Mouse (Mus musculus) MEL (cell line): ENCODE data around the gene Kif26a. TPM values are rescaled to one million over a fixed set of nuclear protein-coding genes. Genes with fewer than 3 reads are reported as not detected.

ENCODE experiments used
- DNase-seq: peaks from one replicate; pipeline ENCODE4 v3.0.0; 2011; ENCODE audit warnings: low read depth, low spot score
- H3K27ac ChIP-seq: 2 replicates; pipeline ENCODE4 v1.5.1; 2012; ENCODE audit warnings: low read depth, mild to moderate bottlenecking, control low read depth, low read length, moderate library complexity; ENCODE audit not compliant: control insufficient read depth
- H3K27me3 ChIP-seq, 2 experiments: fragments of 150-350 bp in 1 of 2; sonication (generic) in 1 of 2; 2 replicates each; pipeline ENCODE4 v1.6.1; 2012; ENCODE audit warnings: low read length in 2 of 2, mild to moderate bottlenecking in 2 of 2, improper control_type of control experiment in 1 of 2, moderate library complexity in 1 of 2; ENCODE audit not compliant: insufficient read depth in 2 of 2, control insufficient read depth in 1 of 2
- H3K36me3 ChIP-seq, 2 experiments: 2 replicates each; pipeline ENCODE4 v1.6.1; 2012 to 2014; ENCODE audit warnings: low read length in 2 of 2, improper control_type of control experiment in 1 of 2, inconsistent platforms in 1 of 2, mild to moderate bottlenecking in 1 of 2; ENCODE audit not compliant: insufficient read depth in 2 of 2, control insufficient read depth in 1 of 2
- H3K4me1 ChIP-seq, 2 experiments: fragments of 150-350 bp in 1 of 2; sonication (generic) in 1 of 2; 2 replicates each; pipeline ENCODE4 v1.6.1; 2012; ENCODE audit warnings: low read length in 2 of 2, improper control_type of control experiment in 1 of 2, mild to moderate bottlenecking in 1 of 2; ENCODE audit not compliant: insufficient read depth in 2 of 2, control insufficient read depth in 1 of 2
- H3K4me3 ChIP-seq, 2 experiments: fragments of 150-350 bp in 1 of 2; sonication (generic) in 1 of 2; 2 replicates each; pipeline ENCODE4 v1.5.1; 2012; ENCODE audit warnings: low read depth in 2 of 2, low read length in 2 of 2, mild to moderate bottlenecking in 2 of 2, moderate library complexity in 2 of 2, control low read depth in 1 of 2, improper control_type of control experiment in 1 of 2; ENCODE audit not compliant: control insufficient read depth in 1 of 2, insufficient read depth in 1 of 2
- H3K79me2 ChIP-seq: 2 replicates; pipeline ENCODE4 v1.6.1; 2012; ENCODE audit warnings: mild to moderate bottlenecking, low read length, moderate library complexity; ENCODE audit not compliant: control insufficient read depth, poor library complexity, insufficient read depth
- H3K9ac ChIP-seq: 2 replicates; pipeline ENCODE4 v1.6.1; 2012; ENCODE audit warnings: low read depth, mild to moderate bottlenecking, control low read depth, low read length, moderate library complexity; ENCODE audit not compliant: control insufficient read depth, poor library complexity, severe bottlenecking
- H3K9me3 ChIP-seq: fragments of 150-350 bp; sonication (generic); replicated peaks from 2 replicates; pipeline ENCODE4 v1.6.1; 2012; ENCODE audit warnings: mild to moderate bottlenecking, low read length, improper control_type of control experiment, moderate library complexity; ENCODE audit not compliant: insufficient read depth
- CHD2 ChIP-seq: IDR thresholded peaks from 2 replicates; pipeline ENCODE4 v1.6.1; 2011; ENCODE audit warnings: low read length, improper control_type of control experiment
- E2F4 ChIP-seq: IDR thresholded peaks from 2 replicates; pipeline ENCODE4 v1.6.1; 2011; ENCODE audit warnings: low read depth, low read length, improper control_type of control experiment, borderline replicate concordance
- ELF1 ChIP-seq: IDR thresholded peaks from 2 replicates; pipeline ENCODE4 v1.6.1; 2014; ENCODE audit warnings: low read depth, mild to moderate bottlenecking, inconsistent platforms, low read length, improper control_type of control experiment, moderate library complexity
- EP300 ChIP-seq, 2 experiments: IDR thresholded peaks; 2 replicates each; pipeline ENCODE4 v1.6.1; 2011; ENCODE audit warnings: improper control_type of control experiment in 2 of 2, low read length in 2 of 2, low read depth in 1 of 2, mild to moderate bottlenecking in 1 of 2
- HCFC1 ChIP-seq: IDR thresholded peaks from 2 replicates; pipeline ENCODE4 v1.6.1; 2012; ENCODE audit warnings: low read depth, mild to moderate bottlenecking, inconsistent platforms, low read length, improper control_type of control experiment, moderate library complexity
- JUND ChIP-seq: IDR thresholded peaks from 2 replicates; pipeline ENCODE4 v1.6.1; 2011; ENCODE audit warnings: low read depth, mild to moderate bottlenecking, improper control_type of control experiment, low read length
- MAX ChIP-seq: IDR thresholded peaks from 2 replicates; pipeline ENCODE4 v1.6.1; 2011; ENCODE audit warnings: low read length, improper control_type of control experiment
- MAZ ChIP-seq: IDR thresholded peaks from 2 replicates; pipeline ENCODE4 v1.6.1; 2012; ENCODE audit warnings: low read depth, mild to moderate bottlenecking, inconsistent platforms, low read length, improper control_type of control experiment
- MEF2A ChIP-seq: IDR thresholded peaks from 2 replicates; pipeline ENCODE4 v1.6.1; 2014; ENCODE audit warnings: low read depth, mild to moderate bottlenecking, inconsistent platforms, low read length, improper control_type of control experiment; ENCODE audit not compliant: poor library complexity, insufficient replicate concordance, severe bottlenecking; ENCODE audit errors: extremely low read depth
- MXI1 ChIP-seq: IDR thresholded peaks from 2 replicates; pipeline ENCODE4 v1.6.1; 2011; ENCODE audit warnings: mild to moderate bottlenecking, low read depth, low read length, improper control_type of control experiment
- MYC ChIP-seq: IDR thresholded peaks from 2 replicates; pipeline ENCODE4 v1.6.1; 2011; ENCODE audit warnings: low read depth, mild to moderate bottlenecking, low read length, improper control_type of control experiment, moderate library complexity
- NRF1 ChIP-seq: IDR thresholded peaks from 2 replicates; pipeline ENCODE4 v1.6.1; 2014; ENCODE audit warnings: low read depth, mild to moderate bottlenecking, inconsistent platforms, low read length, improper control_type of control experiment, moderate library complexity; ENCODE audit not compliant: poor library complexity, insufficient read depth, severe bottlenecking
- POLR2A ChIP-seq, 2 experiments: IDR thresholded peaks; 2 replicates each; pipeline ENCODE4 v1.6.1; 2011 to 2012; ENCODE audit warnings: low read length in 2 of 2, mild to moderate bottlenecking in 2 of 2, control low read depth in 1 of 2, improper control_type of control experiment in 1 of 2, low read depth in 1 of 2, moderate library complexity in 1 of 2; ENCODE audit not compliant: control insufficient read depth in 1 of 2, insufficient read depth in 1 of 2, poor library complexity in 1 of 2
- RCOR1 ChIP-seq: IDR thresholded peaks from 2 replicates; pipeline ENCODE4 v1.6.1; 2012; ENCODE audit warnings: low read depth, mild to moderate bottlenecking, inconsistent platforms, low read length, improper control_type of control experiment
- SMC3 ChIP-seq: IDR thresholded peaks from 2 replicates; pipeline ENCODE4 v1.6.1; 2011; ENCODE audit warnings: low read depth, low read length, improper control_type of control experiment
- TAL1 ChIP-seq: IDR thresholded peaks from 2 replicates; pipeline ENCODE4 v1.6.1; 2012; ENCODE audit warnings: mild to moderate bottlenecking, inconsistent platforms, low read length, moderate library complexity, mixed read lengths
- TBP ChIP-seq: IDR thresholded peaks from 2 replicates; pipeline ENCODE4 v1.8.0; 2011; ENCODE audit warnings: low read depth, low read length, improper control_type of control experiment
- USF1 ChIP-seq: IDR thresholded peaks from 2 replicates; pipeline ENCODE4 v1.6.1; 2014; ENCODE audit warnings: low read depth, mild to moderate bottlenecking, inconsistent platforms, low read length, improper control_type of control experiment, moderate library complexity
- ZKSCAN1 ChIP-seq: IDR thresholded peaks from 2 replicates; pipeline ENCODE4 v1.6.1; 2012; ENCODE audit warnings: low read depth, mild to moderate bottlenecking, inconsistent platforms, low read length, improper control_type of control experiment, moderate library complexity
- ZMIZ1 ChIP-seq: IDR thresholded peaks from 2 replicates; pipeline ENCODE4 v1.6.1; 2012; ENCODE audit warnings: low read depth, mild to moderate bottlenecking, inconsistent platforms, low read length, improper control_type of control experiment, moderate library complexity
- ZNF384 ChIP-seq: IDR thresholded peaks from 2 replicates; pipeline ENCODE4 v1.6.1; 2012; ENCODE audit warnings: low read depth, mild to moderate bottlenecking, inconsistent platforms, low read length, improper control_type of control experiment
- polyA plus RNA-seq, 2 experiments: library from polyadenylated mRNA; stranded (reverse) in 1 of 2; unstranded in 1 of 2; fragments of >175 nt in 1 of 2; fragments of >200 nt in 1 of 2; gene quantifications; 2 replicates each; pipeline versions ENCODE4 v1.2.1 to v1.2.4; 2012; ENCODE audit warnings: low replicate concordance in 2 of 2, low read depth in 1 of 2; ENCODE audit not compliant: insufficient read length in 2 of 2, insufficient read depth in 1 of 2, missing spikeins in 1 of 2
- total RNA-seq: library from RNA; depleted of rRNA; stranded (reverse); fragments of 300-350 nt; gene quantifications from 2 replicates; pipeline ENCODE4 v1.2.3, GENCODE M21; 2012

The Kif26a gene
- total and polyA plus RNA-seq, 3 experiments: 4.8 to 6.9 TPM; not detected in 1

DNA sequence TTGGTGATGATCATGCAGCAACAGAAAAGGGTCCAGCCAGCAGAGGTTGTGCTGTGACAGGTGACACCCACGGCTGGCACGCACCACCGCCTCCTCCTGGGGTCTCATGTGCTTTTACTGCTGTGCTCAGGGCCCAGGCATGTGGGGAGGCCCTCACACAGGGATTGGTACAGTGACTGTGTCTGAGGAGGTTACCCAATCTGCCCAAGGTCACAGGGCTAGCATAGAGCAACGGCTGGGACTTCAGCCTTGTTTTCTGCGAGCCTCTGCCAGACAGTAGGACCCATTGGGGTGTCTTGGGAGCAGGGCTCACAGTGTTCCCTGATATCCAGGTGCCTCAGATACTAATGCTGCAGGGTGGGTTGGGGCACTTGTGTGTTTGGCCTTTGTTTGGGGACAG is 34.7 kb upstream of the Kif26a start:
- TF ChIP-seq SMC3 (no peak), CHD2 (no peak), EP300 (IDR thresholded peaks at IDR 0.05; ENCODE audit: low read depth in 1 of 2, low read length in 2 of 2) (no peak), MEF2A (no peak), TAL1 (no peak), NRF1 (no peak), E2F4 (no peak), ELF1 (no peak), MXI1 (no peak), MAX (no peak), POLR2A (IDR thresholded peaks at IDR 0.05; ENCODE audit: control insufficient read depth in 1 of 2, insufficient read depth in 1 of 2, low read depth in 1 of 2, low read length in 2 of 2, poor library complexity in 1 of 2) (no peak), RCOR1 (no peak), HCFC1 (no peak), ZKSCAN1 (no peak), JUND (no peak), MAZ (no peak)
- TF ChIP-seq, all 39 proteins: peak for 0
- no peak overlapping the region for H3K9ac ChIP-seq
- no peaks in the 10 kb centered on the region for H3K36me3 ChIP-seq
- H3K4me3 ChIP-seq: no peak overlapping the region
- H3K4me1 ChIP-seq: no peaks in the 10 kb centered on the region
- no peak overlapping the region for H3K27ac ChIP-seq
- DNase-seq: no peak
- no peaks in the 10 kb centered on the region for H3K79me2 ChIP-seq
- no peaks in the 10 kb centered on the region for H3K27me3 ChIP-seq
- no peaks in the 10 kb centered on the region; the same call in 1 of the 2 replicates for H3K9me3 ChIP-seq

DNA sequence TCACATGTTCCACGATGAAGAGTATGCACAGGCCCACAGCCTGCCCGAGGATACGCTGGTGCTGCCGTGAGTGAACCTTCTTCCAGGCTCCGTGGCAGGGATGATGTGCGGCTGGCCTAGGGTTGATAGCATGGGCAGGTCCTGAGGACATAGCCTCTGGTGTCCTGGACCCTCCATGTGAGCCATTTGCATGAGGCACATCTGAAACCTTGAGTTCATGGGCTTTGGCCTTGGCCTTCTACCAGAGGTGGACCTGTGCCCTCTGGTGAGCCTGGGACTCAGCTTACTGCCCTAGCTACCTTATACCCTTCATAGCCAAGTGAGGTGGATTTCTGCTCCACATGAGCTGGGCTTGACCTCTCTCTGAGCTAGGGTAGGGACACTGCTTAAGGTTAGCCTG is 33.8 kb upstream of the Kif26a start:
- no peak overlapping the region for H3K27ac ChIP-seq
- no peaks in the 10 kb centered on the region for H3K4me1 ChIP-seq
- H3K36me3 ChIP-seq: no peaks in the 10 kb centered on the region
- no peaks in the 10 kb centered on the region; the same call in 1 of the 2 replicates for H3K9me3 ChIP-seq
- TF ChIP-seq POLR2A (IDR thresholded peaks at IDR 0.05; ENCODE audit: control insufficient read depth in 1 of 2, insufficient read depth in 1 of 2, low read depth in 1 of 2, low read length in 2 of 2, poor library complexity in 1 of 2) (no peak), TBP (no peak), ZMIZ1 (no peak), ZNF384 (no peak), HCFC1 (no peak), USF1 (no peak), NRF1 (no peak), E2F4 (no peak), MYC (no peak), RCOR1 (no peak)
- TF ChIP-seq, all 39 proteins: peak for 0
- Histone ChIP-seq H3K4me3 (no peak overlapping the region), H3K27me3 (no peaks in the 10 kb centered on the region), H3K79me2 (no peaks in the 10 kb centered on the region), H3K9ac (no peak overlapping the region)
- DNase-seq: no peak
